Mouse (Mus musculus) ES-Bruce4 (cell line): ENCODE results near the gene Pnmt. TPM values are rescaled to one million over a fixed set of nuclear protein-coding genes. Genes with fewer than 3 reads are reported as not detected.

Experiments
- H3K27ac ChIP-seq: 2 replicates; pipeline ENCODE4 v1.5.1; 2012; ENCODE audit warnings: low read length, inconsistent platforms; ENCODE audit not compliant: insufficient read depth
- H3K27me3 ChIP-seq: 2 replicates; pipeline ENCODE4 v1.6.1; 2012; ENCODE audit warnings: mild to moderate bottlenecking, low read length, inconsistent platforms; ENCODE audit not compliant: control insufficient read depth, poor library complexity, insufficient read depth, severe bottlenecking
- H3K36me3 ChIP-seq: 2 replicates; pipeline ENCODE4 v1.6.1; 2012; ENCODE audit warnings: inconsistent platforms, mild to moderate bottlenecking, low read length, moderate library complexity; ENCODE audit not compliant: control insufficient read depth, poor library complexity, insufficient read depth, severe bottlenecking
- H3K4me1 ChIP-seq: one replicate; pipeline ENCODE4 v1.8.1; 2011; ENCODE audit warnings: low read length; ENCODE audit not compliant: control insufficient read depth, insufficient read depth
- H3K4me3 ChIP-seq: 2 replicates; pipeline ENCODE4 v1.5.1; 2011; ENCODE audit warnings: low read depth, mild to moderate bottlenecking, low read length
- H3K9ac ChIP-seq: 2 replicates; pipeline ENCODE4 v1.6.1; 2012; ENCODE audit warnings: low read depth, mild to moderate bottlenecking, inconsistent platforms; ENCODE audit not compliant: poor library complexity, severe bottlenecking
- H3K9me3 ChIP-seq: replicated peaks from 2 replicates; pipeline ENCODE4 v1.6.1; 2012; ENCODE audit warnings: mild to moderate bottlenecking, low read length, inconsistent platforms; ENCODE audit not compliant: control insufficient read depth, poor library complexity, insufficient read depth, severe bottlenecking
- CTCF ChIP-seq: IDR thresholded peaks from one replicate; pipeline ENCODE4 v1.8.1; 2011; ENCODE audit warnings: low read depth, low read length
- EP300 ChIP-seq: IDR thresholded peaks from 2 replicates; pipeline ENCODE4 v1.6.1; 2011; ENCODE audit warnings: low read depth, low read length; ENCODE audit not compliant: insufficient read depth
- POLR2A ChIP-seq: IDR thresholded peaks from one replicate; pipeline ENCODE4 v1.8.1; 2011; ENCODE audit warnings: low read length; ENCODE audit not compliant: insufficient read depth
- polyA plus RNA-seq: library from polyadenylated mRNA; stranded (reverse); fragments of >200 nt; gene quantifications from 2 replicates; pipeline ENCODE4 v1.2.4, GENCODE M21; 2011; ENCODE audit warnings: low read depth; ENCODE audit not compliant: missing spikeins, insufficient read depth, insufficient read length

The Pnmt gene
- polyA plus RNA-seq, 1 experiment: not detected

DNA sequence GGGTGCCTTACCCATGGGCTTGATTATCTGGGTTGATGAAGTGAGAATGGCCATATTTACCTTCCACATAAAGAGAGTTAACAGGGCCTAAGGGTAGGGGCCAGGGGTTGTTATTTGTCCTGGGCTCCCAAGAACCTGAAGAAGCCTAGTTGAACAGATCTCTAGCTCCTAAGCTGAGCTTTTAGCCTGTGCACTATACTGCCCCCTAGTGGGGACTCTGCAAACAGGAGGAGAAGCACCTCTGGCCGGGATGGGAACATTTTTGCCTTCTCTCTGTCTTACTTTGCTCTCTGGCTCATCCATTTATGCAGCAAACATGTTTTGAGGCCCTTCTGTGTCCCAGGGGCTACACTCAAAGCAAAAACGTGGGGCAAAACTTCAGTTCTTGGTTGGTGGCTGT, 13.8 kb upstream of the Pnmt start:
- peaks cover 4% of the 10 kb centered on the region for H3K4me1 ChIP-seq
- TF ChIP-seq POLR2A (no peak), CTCF (peak; percentile 85), EP300 (no peak)
- H3K27ac ChIP-seq: no peak overlapping the region
- H3K27me3 ChIP-seq: no peaks in the 10 kb centered on the region
- H3K9ac ChIP-seq: no peak overlapping the region
- no peak overlapping the region for H3K4me3 ChIP-seq
- no peaks in the 10 kb centered on the region; the same call in 1 of the 2 replicates for H3K36me3 ChIP-seq
- no peaks in the 10 kb centered on the region for H3K9me3 ChIP-seq

DNA sequence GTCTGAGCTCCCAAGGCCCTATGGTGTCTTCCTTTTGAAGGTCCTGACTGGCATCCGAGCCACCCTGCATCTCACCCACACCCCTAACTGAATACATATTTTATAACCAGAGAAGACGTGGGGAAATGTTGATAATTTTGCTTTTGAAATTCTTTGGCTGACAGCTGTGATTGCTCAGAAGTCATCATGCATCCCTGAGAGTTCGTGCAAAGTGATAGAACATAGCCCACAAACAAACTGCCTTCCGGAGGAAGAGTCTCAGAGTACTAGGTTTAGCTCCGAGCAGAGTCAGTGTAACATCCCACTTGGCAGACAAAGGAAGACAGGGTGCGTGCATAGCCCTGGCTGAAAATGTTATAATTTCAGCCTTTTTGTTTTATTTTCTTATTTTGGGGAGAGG, 13.0 kb upstream of the Pnmt start:
- Histone ChIP-seq H3K9ac (no peak overlapping the region), H3K27ac (no peak overlapping the region), H3K9me3 (no peaks in the 10 kb centered on the region), H3K27me3 (no peaks in the 10 kb centered on the region), H3K4me3 (no peak overlapping the region), H3K4me1 (peaks cover 4% of the 10 kb centered on the region), H3K36me3 (no peaks in the 10 kb centered on the region; the same call in 1 of the 2 replicates)
- TF ChIP-seq POLR2A: no peak
- no peak for TF ChIP-seq EP300
- no peak for TF ChIP-seq CTCF

DNA sequence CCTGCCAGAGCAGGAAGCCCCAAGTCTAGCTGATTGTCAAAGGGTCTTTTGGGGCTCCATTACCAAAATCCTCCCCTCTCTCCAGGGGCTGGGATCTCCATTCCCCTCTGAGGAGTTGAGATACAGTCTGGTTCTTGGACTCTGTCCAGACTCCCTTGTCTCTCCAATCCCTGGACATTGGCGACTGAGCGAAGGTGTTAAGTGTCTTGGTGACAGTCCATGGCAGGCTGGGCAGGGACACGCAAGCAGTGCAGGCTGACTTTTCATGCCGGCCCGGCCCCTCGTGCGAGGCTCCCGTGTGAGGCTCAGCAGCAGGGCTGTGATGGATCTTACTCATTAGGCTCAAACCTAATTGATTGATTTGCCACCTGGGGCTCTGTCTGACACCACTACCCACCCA, 12.0 kb upstream of the Pnmt start:
- Histone ChIP-seq H3K9ac (no peak overlapping the region), H3K4me1 (peaks cover 4% of the 10 kb centered on the region), H3K36me3 (no peaks in the 10 kb centered on the region; the same call in 1 of the 2 replicates), H3K27ac (no peak overlapping the region), H3K9me3 (no peaks in the 10 kb centered on the region), H3K27me3 (no peaks in the 10 kb centered on the region), H3K4me3 (no peak overlapping the region)
- TF ChIP-seq CTCF (no peak), POLR2A (no peak), EP300 (no peak)

DNA sequence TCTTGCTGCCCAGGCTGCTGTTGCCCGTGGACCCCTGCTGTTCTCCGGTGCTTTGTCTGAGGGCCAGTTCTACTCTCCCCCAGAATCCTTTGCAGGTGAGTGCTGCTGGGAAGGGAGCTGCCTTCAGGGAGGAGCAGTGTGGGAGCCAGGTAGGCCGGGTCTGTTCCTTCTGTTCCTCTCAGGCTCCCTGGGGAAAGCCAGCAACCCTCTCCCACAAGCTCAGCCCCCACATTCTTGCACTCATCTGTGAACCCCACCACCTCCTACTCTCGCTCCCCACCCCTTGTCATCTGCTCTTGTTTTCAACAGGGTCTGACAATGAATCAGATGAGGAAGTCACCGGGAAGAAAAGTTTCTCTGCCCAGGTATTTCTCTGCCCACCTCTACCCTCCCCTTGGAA, 9.5 kb upstream of the Pnmt start:
- H3K27ac ChIP-seq: no peak overlapping the region
- H3K9ac ChIP-seq: no peak overlapping the region
- no peaks in the 10 kb centered on the region for H3K27me3 ChIP-seq
- no peaks in the 10 kb centered on the region; the same call in 1 of the 2 replicates for H3K36me3 ChIP-seq
- TF ChIP-seq CTCF (no peak), EP300 (no peak), POLR2A (no peak)
- no peaks in the 10 kb centered on the region for H3K4me1 ChIP-seq
- no peak overlapping the region for H3K4me3 ChIP-seq
- H3K9me3 ChIP-seq: no peaks in the 10 kb centered on the region

DNA sequence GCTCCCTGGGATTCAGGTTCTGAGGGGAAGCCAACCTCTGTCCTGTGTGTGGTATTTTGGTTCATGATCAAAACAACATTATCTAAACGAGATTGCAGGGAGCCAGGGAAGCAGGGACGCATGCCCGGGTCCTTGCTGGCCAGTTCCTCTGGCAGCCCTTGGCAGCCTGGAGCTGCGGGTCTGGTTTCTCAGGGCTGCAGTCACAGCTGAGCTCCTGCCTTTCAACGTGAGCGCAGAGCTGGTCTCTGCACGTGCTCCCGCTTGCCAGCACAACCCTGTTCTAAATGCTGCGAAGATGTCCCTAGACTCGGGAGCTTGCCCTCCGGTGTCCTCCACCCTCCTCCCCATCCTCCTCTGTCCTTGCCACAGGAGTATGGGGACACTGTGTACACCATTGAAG, 8.5 kb upstream of the Pnmt start:
- Histone ChIP-seq H3K9me3 (no peaks in the 10 kb centered on the region), H3K36me3 (no peaks in the 10 kb centered on the region; the same call in 1 of the 2 replicates), H3K27ac (no peak overlapping the region), H3K9ac (no peak overlapping the region), H3K27me3 (no peaks in the 10 kb centered on the region), H3K4me3 (no peak overlapping the region), H3K4me1 (no peaks in the 10 kb centered on the region)
- TF ChIP-seq CTCF (no peak), POLR2A (no peak), EP300 (no peak)

DNA sequence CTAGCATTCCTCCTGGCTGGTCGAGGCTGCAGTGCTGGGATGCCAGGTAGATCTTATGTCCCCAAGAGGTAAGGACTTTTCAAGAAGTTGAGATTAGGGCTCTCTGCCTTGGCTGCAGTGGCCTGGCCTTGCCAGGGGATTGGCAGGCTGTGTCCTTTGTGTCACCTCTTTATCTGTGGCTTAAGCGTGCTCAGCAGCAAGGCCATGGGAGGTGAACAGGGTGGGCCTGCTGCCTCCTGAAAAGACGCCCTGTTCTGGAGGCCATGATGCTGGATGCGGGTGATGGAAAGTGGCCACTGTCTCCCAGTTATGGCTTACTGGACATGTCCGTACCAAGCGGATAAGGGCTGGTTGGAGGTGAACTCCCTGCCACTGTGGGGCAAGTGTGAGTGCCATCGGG, 6.9 kb upstream of the Pnmt start:
- Histone ChIP-seq H3K9me3 (no peaks in the 10 kb centered on the region), H3K4me3 (no peak overlapping the region), H3K27me3 (no peaks in the 10 kb centered on the region), H3K4me1 (no peaks in the 10 kb centered on the region), H3K27ac (no peak overlapping the region), H3K9ac (no peak overlapping the region), H3K36me3 (no peaks in the 10 kb centered on the region; the same call in 1 of the 2 replicates)
- TF ChIP-seq CTCF: no peak
- no peak for TF ChIP-seq EP300
- no peak for TF ChIP-seq POLR2A
